Mouse (Mus musculus) erythroblast, embryonic 14.5 days (primary cell): ENCODE results near the gene Bcor.

Source experiments
- GATA1 ChIP-seq: IDR thresholded peaks from 2 replicates; pipeline ENCODE4 v1.6.1; 2012; ENCODE audit warnings: low read length, inconsistent platforms, mixed read lengths
- TAL1 ChIP-seq: IDR thresholded peaks from 3 replicates; pipeline ENCODE4 v1.6.1; 2012; ENCODE audit warnings: low read length, inconsistent platforms, mixed read lengths

GRCm38 (mm10) chrX:11987602-11988001, 172.6 kb downstream of the Bcor start:
- TF ChIP-seq GATA1 (no peak), TAL1 (no peak)
